Mouse (Mus musculus): ENCODE results near the gene Limk2.

GRCm38 (mm10) chr11:3370928-3371598 lies 37.9 kb downstream of the Limk2 start:
- TF ChIP-seq CTCF (IDR thresholded peaks at IDR 0.05; ENCODE audit: low read depth, low read length): no peak
- TF ChIP-seq POLR2AphosphoS5 (IDR thresholded peaks at IDR 0.05; ENCODE audit: insufficient replicate concordance, low read depth, low read length): no peak

Measured in G1E (cell line).